Mouse (Mus musculus) kidney, adult 2 months (tissue): ENCODE measurements around the gene Zfp536. TPM values are rescaled to one million over a fixed set of nuclear protein-coding genes. Genes with fewer than 3 reads are reported as not detected.

Experiments used
- DNase-seq: peaks from one replicate; pipeline ENCODE4 v3.0.0; 2021
- H3K27ac ChIP-seq: fragments of 200-500 bp; 2 replicates; pipeline ENCODE4 v1.5.1; 2012; ENCODE audit warnings: low read depth, low read length, control low read depth, inconsistent platforms; ENCODE audit not compliant: insufficient read depth
- H3K27me3 ChIP-seq: fragments of 200-500 bp; replicated peaks from 2 replicates; pipeline ENCODE4 v1.6.1; 2012; ENCODE audit warnings: mild to moderate bottlenecking, moderate library complexity, low read length, inconsistent platforms; ENCODE audit not compliant: control insufficient read depth, insufficient read depth
- H3K36me3 ChIP-seq: fragments of 200-500 bp; 2 replicates; pipeline ENCODE4 v1.6.1; 2012; ENCODE audit warnings: mild to moderate bottlenecking, moderate library complexity, low read length, inconsistent platforms; ENCODE audit not compliant: control insufficient read depth, insufficient read depth
- H3K4me1 ChIP-seq: fragments of 200-500 bp; 2 replicates; pipeline ENCODE4 v1.6.1; 2011; ENCODE audit warnings: low read length; ENCODE audit not compliant: control insufficient read depth, insufficient read depth
- H3K4me3 ChIP-seq: fragments of 200-500 bp; 2 replicates; pipeline ENCODE4 v1.5.1; 2011; ENCODE audit warnings: mild to moderate bottlenecking, low read depth, low read length, control low read depth; ENCODE audit not compliant: insufficient read depth
- CTCF ChIP-seq: fragments of 200-500 bp; conservative IDR thresholded peaks from 2 replicates; pipeline ENCODE4 v1.5.1; 2011; ENCODE audit warnings: low read depth, mild to moderate bottlenecking, control low read depth, low read length, moderate library complexity, mixed read lengths; ENCODE audit not compliant: insufficient read depth, insufficient read length
- POLR2A ChIP-seq: fragments of 200-500 bp; IDR thresholded peaks from one replicate; pipeline ENCODE4 v1.6.1; 2011; ENCODE audit warnings: low read depth, low read length, control low read depth
- WGBS: fragments of 180-500 bp; shearing (Covaris S2); methylation state at CpG from one replicate; pipeline ENCODE4 v1.1.7; 2018; 5-methylcytosine and 5-hydroxymethylcytosine counted together
- polyA plus RNA-seq: library from polyadenylated mRNA; depleted of rRNA; stranded (reverse); fragments of >200 nt; gene quantifications from 2 replicates; pipeline ENCODE4 v1.2.3, GENCODE M21; 2012; rRNA removed

Zfp536 gene
- 0.11 and 0.26 TPM in 2 replicates for polyA plus RNA-seq

- peaks cover 18% of the 10 kb centered on the region for H3K27me3 ChIP-seq
- no peak for DNase-seq
- TF ChIP-seq POLR2A (no peak), CTCF (no peak)
- H3K27ac ChIP-seq, result no peak within 1 kb of the TSS
- no peaks in the 10 kb centered on the region for H3K36me3 ChIP-seq
- H3K4me3 ChIP-seq, result 0 out of 2 replicates have a peak within 1 kb of the TSS, but pooled peaks have one; percentile 21
- WGBS, result 5% methylated on average over 27 of the region's 27 CpGs
- H3K4me1 ChIP-seq, result no peaks in the 10 kb centered on the region
Measured at GRCm38 (mm10) chr7:37773312-37773702, at the start of gene Zfp536. Zfp536 (minus strand) TSS chr7:37773641.

GRCm38 (mm10) chr7:37820670-37821301 lies 47.3 kb upstream of the Zfp536 start:
- Histone ChIP-seq H3K4me3 (no peak overlapping the region), H3K36me3 (no peaks in the 10 kb centered on the region), H3K27me3 (no peaks in the 10 kb centered on the region), H3K27ac (no peak overlapping the region), H3K4me1 (no peaks in the 10 kb centered on the region)
- TF ChIP-seq CTCF, result no peak
- no peak for TF ChIP-seq POLR2A
- DNase-seq, result no peak
- 80% methylated on average over 11 of the region's 11 CpGs for WGBS

DNA sequence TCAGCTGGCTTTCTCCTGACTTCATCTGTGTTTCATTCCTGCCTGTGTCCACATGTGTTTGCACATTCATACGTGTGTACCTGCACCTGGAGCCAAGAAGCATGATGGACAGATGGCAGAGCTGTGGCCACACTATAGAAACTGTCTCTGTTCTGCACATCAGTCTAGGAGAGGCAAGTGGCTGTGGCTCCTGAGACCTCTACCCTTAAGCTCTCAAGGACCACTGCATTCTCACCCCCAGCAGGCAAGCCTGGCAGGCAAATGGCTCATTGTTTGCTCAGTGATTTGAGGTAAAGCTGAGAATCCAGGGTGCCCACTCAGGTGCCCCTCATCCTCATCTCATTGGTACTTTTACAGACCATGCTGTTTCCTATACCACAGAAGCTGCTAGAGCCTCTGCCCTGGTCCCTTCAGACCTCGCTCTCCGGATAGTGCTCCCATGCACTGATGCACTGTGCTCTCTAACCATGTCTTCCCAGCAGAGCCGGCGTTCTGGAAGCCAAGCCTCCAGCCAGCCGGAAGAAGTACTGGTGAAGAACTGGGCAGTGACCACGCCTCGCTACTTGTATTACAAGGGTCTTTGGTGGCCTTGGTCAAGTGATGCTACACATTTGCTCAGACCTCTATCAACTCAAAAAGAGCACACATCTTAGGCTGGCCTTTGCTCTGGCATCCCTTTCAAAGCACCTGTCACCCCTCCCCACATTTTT lies 45.3 kb upstream of the Zfp536 start:
- 79% methylated on average over 8 of the region's 8 CpGs for WGBS
- DNase-seq, result no peak
- TF ChIP-seq CTCF (no peak), POLR2A (no peak)
- no peak overlapping the region for H3K4me3 ChIP-seq
- no peaks in the 10 kb centered on the region for H3K36me3 ChIP-seq
- no peaks in the 10 kb centered on the region for H3K27me3 ChIP-seq
- H3K27ac ChIP-seq, result no peak overlapping the region
- H3K4me1 ChIP-seq, result no peaks in the 10 kb centered on the region

GRCm38 (mm10) chr7:37816901-37817300 lies 43.5 kb upstream of the Zfp536 start:
- Histone ChIP-seq H3K4me1 (no peaks in the 10 kb centered on the region), H3K36me3 (no peaks in the 10 kb centered on the region), H3K4me3 (no peak overlapping the region), H3K27ac (no peak overlapping the region), H3K27me3 (no peaks in the 10 kb centered on the region)
- TF ChIP-seq CTCF, result no peak
- no peak for TF ChIP-seq POLR2A
- no peak for DNase-seq
- 90% methylated on average over 7 of the region's 7 CpGs for WGBS

DNA sequence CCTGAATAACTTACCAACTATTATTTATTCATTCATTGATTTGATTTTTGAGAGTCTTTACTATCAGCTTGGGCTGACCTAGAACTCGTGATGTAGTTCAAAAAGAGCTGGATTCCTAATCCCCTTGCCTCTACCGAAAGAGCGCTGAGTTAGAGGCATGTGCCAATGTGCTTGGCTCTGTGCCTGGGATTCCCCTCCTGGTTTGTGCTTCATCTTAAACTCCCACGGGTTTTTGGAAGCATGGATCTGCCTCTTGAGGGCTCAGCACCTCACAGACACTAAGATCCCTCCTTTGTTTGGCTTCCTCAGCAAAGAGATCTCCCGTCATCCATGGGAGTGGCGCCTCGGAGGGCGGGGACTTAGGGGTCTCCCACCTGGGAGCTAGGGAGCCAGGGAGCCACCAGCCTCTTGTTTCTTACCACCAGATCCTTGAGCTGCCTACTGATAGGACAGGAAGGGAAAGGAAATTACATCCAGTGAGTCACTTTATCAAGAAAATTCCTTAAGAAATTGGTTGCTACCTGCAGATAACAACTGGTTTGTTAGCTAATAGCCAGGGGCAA lies 41.5 kb upstream of the Zfp536 start:
- WGBS, result 56% methylated on average over 8 of the region's 8 CpGs
- no peak for DNase-seq
- Histone ChIP-seq H3K4me1 (no peaks in the 10 kb centered on the region), H3K36me3 (no peaks in the 10 kb centered on the region), H3K27me3 (no peaks in the 10 kb centered on the region), H3K27ac (no peak overlapping the region), H3K4me3 (no peak overlapping the region)
- TF ChIP-seq POLR2A, result no peak
- TF ChIP-seq CTCF, result no peak

- DNase-seq, result no peak
- H3K27ac ChIP-seq, result no peak overlapping the region
- WGBS, result 77% methylated on average over 10 of the region's 10 CpGs
- H3K27me3 ChIP-seq, result no peaks in the 10 kb centered on the region
- H3K4me1 ChIP-seq, result no peaks in the 10 kb centered on the region
- H3K4me3 ChIP-seq, result no peak overlapping the region
- TF ChIP-seq POLR2A (no peak), CTCF (no peak)
- no peaks in the 10 kb centered on the region for H3K36me3 ChIP-seq
Measured at GRCm38 (mm10) chr7:37813676-37814075, 40.2 kb upstream of the Zfp536 start.

- H3K4me1 ChIP-seq, result no peaks in the 10 kb centered on the region
- 88% methylated on average over 5 of the region's 5 CpGs for WGBS
- TF ChIP-seq POLR2A (no peak), CTCF (no peak)
- no peak overlapping the region for H3K4me3 ChIP-seq
- DNase-seq, result no peak
- H3K36me3 ChIP-seq, result no peaks in the 10 kb centered on the region
- no peaks in the 10 kb centered on the region for H3K27me3 ChIP-seq
- no peak overlapping the region for H3K27ac ChIP-seq
Measured at GRCm38 (mm10) chr7:37809908-37810307, 36.5 kb upstream of the Zfp536 start.
